Mouse (Mus musculus): ENCODE data around the gene Galnt17.

Gene Galnt17

DNA sequence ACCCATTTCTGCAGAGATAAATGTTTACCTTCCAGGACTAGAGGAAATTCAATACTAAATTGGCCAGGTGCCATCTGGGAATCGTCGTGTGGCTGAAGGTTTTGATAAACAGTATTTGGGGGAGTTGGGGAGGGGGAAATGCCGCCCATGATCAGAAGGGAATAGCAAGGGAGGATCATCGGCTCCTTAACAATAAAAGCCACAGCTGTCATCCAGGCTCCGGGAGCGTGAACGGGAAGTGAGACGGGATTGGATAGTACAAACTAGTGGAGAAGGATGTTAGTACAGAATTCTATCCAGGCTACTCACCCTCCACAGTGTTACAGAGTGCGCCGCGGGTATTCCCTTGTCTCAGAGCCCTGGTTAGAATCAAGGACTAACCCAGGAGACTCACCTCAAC lies 219.4 kb downstream of the Galnt17 start:
- CTCF ChIA-PET: interaction anchor here in 1 of 4 experiments (2.2 kb wide), 1 partner anchor 11 kb away, joined by 7 read pairs; no protein-coding TSS in a partner anchor
- POLR2A ChIA-PET: no interaction called here

DNA sequence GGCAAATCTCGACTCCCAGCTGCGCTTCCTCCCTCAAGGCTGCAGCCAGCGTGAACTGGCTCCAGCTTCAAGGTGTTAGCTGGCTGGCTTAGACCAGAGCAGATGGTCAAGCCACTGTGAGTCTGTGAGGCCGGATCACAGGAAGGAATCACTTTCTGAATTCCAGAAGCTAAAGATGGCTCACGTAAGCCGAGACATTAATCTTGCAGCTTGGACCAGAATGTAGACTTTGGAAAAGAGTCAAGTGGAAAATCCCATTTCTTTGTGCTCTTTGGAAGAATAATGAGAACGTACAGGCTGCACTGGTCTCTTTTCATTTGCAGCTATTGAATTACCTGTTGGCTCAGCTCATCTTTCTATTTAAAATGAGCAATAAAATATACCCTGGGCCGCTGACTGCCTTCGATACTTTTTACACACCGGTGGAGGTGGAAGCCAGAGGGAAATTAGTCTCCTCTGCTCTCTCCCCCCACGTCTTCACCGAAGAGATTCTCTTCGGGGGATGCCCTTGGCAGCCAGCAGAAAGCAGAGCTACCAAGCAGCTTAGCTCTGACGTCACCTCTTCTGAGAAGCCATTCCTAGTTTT lies 225.1 kb downstream of the Galnt17 start:
- POLR2A ChIA-PET: interaction anchor here in 2 of 4 experiments (0.8 to 0.9 kb wide), 2 partner anchors 12 to 97 kb away, joined by 3 to 4 read pairs; no protein-coding TSS in a partner anchor
- CTCF ChIA-PET: interaction anchor here in 2 of 4 experiments (0.9 to 1.0 kb wide), 2 partner anchors 132 to 345 kb away, joined by 3 read pairs; no protein-coding TSS in a partner anchor

DNA sequence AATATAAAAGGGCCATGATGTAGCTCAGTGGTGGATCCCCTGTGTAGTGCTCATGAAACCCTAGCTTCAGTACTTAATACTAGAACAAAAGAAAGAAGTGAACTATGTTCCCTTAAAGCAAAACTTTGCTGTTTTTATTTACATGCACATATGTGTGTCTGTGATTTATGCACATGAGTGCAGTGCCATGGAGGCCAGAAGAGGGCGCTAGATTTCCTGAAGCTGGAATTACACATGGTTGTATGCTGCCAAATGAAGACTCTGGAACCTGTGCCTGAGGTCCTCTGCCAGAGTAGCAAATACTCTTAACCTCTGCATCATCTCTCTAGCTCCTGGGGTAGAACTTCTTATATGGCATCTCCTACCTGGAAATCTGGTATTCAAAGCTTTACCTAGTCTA lies 230.6 kb downstream of the Galnt17 start:
- POLR2A ChIA-PET: interaction anchor here in 3 of 4 experiments (0.6 to 1.1 kb wide), 3 partner anchors 17 to 23 kb away, joined by 3 read pairs; no protein-coding TSS in a partner anchor
- CTCF ChIA-PET: interaction anchor here (0.5 to 2.8 kb wide), 20 partner anchors 8 to 352 kb away, joined by 3 to 11 read pairs (median 4); no protein-coding TSS in a partner anchor

DNA sequence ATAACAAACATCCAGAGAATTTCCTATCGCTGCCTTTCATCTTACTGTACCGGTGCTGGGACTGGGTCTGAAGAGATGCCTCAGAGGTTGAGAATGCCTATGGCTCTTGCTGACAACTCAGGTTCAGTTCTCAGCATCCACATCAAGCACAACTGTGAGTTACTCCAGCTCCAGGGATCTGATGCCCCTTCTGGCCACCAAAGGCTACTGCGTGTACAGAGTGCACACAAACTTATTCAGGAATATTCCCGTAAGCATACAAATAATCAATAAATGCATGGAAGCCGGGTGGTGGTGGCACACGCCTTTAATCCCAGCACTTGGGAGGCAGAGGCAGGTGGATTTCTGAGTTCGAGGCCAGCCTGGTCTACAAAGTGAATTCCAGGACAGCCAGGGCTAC lies 232.5 kb downstream of the Galnt17 start:
- CTCF ChIA-PET: interaction anchor here (0.6 to 2.8 kb wide), 11 partner anchors 11 to 802 kb away, joined by 3 to 11 read pairs (median 4); no protein-coding TSS in a partner anchor
- POLR2A ChIA-PET: no interaction called here

DNA sequence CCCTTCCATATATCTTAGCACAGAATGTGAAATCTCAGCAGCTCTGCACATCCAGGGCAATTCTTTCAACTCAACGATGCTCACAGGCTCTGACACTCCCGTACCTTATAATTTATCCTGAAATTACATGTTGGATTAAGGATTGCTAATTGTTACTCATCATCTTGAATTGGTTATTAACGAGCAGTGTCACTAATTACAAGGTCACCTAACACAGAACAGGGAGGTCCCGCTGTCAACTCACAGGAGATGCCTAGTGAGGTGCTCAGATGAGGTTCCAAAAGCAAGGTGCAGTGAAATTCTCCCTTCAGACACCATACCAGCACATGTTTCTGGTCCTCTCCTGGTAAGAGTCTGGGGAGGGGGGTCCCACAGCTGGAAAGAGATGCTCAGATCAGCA lies 234.0 kb downstream of the Galnt17 start:
- CTCF ChIA-PET: interaction anchor here in 1 of 4 experiments (0.6 kb wide), 1 partner anchor 103 kb away, joined by 3 read pairs; no protein-coding TSS in a partner anchor
- POLR2A ChIA-PET: no interaction called here

DNA sequence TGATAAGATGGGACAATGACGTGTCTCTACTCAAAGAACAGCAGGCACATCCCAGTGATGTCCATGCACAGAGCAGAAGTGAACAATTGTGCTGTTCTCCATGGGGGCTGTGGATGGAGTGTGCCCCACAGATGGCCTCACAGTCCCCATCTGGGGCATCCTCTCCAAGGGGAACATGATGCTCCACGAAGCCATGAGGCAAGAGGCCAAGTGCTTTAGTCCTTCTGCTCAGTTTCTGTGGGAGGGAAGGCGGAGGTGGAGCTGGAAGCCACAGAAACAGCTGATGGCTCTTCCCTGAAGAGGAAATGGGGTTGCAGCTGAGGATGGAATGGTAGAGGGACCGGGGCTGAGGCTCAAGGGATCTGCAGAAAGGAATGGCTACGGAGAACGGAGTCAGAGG lies 243.1 kb downstream of the Galnt17 start:
- ChIA-PET CTCF (interaction anchor here in 1 of 4 experiments (0.6 kb wide), 1 partner anchor 246 kb away, joined by 3 read pairs; no protein-coding TSS in a partner anchor), POLR2A (no interaction called here)

DNA sequence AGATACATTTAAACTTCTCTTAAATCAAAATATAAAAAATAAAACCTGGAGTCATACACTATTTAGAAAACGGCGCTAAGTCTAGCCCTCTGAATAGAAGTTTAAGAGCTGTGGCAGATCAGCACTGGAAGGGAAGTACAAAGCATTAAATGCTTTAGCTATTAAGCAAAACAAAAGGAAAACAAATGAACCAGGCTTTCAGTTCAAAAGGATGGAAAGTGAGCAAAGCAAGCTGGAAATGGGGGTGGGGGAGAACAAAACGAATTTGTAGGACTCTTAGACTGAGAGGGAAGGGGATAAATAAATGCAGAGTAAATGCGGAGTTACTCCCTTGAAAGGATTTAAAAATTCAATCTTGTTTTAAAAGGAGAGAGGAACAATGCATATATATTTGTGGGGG lies 259.8 kb downstream of the Galnt17 start:
- ChIA-PET POLR2A (no interaction called here), CTCF (interaction anchor here in 2 of 4 experiments (0.6 kb wide), 3 partner anchors 29 to 40 kb away, joined by 3 to 5 read pairs (median 4); no protein-coding TSS in a partner anchor)

DNA sequence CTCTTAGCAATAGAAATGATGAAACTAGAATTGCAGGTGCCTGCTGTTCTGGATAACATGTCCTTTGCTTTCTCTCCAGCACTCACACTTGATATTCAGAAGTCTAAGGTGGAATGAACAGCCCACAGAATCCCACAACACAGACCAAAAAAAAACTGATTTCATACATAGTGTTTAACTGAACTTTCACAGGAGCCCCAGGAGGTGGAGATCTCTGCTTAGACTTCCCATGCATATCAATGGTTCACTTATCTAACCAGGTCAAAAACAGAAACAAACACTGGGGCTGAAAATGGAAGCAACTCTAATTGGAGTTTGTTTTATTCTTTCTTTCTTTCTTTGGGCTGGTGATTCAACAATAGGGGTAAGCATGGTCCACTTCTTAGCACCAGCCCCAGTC lies 265.2 kb downstream of the Galnt17 start:
- ChIA-PET POLR2A (no interaction called here), CTCF (no interaction called here)

DNA sequence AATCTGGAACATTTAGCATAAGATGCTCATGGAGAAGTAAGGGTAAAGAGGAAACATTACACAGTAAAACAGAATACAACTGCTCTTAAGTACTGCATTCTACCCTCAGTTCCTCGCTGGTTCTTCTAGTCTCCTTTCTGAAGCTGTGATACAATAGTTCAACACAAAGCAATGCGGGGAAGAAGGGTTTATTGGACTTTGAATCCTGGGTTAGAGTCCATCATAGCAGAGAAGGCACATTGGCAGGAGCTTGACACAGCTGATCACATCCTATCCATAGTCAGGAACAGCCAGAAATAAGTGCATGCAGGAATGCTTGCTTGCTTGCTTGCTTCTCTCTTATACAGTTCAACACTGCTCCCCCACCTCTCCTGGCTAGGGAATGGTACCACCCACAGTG lies 267.9 kb downstream of the Galnt17 start:
- ChIA-PET CTCF (interaction anchor here in 1 of 4 experiments (1.0 kb wide), 1 partner anchor 239 kb away, joined by 3 read pairs; no protein-coding TSS in a partner anchor), POLR2A (no interaction called here)

DNA sequence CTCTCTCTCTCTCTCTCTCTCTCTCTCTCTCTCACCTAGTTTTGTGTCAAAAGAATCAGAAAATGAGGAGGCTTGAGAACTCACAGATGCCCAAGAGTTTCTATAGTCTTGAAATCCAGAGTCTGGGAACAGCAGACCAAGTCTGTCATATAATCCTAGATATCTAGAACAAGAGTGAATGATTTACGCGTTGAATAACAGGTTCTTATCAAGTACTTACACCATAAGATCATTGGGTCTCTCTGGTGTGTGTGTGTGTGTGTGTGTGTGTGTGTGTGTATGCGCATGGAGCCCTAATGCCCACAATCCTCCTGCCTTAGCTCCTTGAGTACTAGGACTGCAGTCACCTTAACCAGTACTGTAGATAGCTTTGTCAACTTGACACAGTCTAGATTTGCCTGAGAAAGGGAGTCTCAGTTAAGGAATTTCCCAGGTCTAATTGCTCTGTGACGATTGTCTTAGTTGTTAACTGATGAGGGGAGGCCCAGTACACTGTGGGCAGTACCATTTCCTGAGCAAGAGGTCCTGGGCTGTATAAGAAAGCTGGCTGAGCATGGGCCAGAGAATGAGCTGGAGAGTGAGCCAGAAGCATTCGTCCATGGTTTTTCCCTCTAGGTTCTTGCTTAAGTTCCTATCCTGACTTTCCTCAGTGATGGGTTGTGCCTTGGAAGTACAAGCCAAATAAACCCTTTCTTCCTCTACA lies 268.5 kb downstream of the Galnt17 start:
- ChIA-PET CTCF (interaction anchor here in 1 of 4 experiments (1.0 kb wide), 1 partner anchor 240 kb away, joined by 3 read pairs; no protein-coding TSS in a partner anchor), POLR2A (no interaction called here)

DNA sequence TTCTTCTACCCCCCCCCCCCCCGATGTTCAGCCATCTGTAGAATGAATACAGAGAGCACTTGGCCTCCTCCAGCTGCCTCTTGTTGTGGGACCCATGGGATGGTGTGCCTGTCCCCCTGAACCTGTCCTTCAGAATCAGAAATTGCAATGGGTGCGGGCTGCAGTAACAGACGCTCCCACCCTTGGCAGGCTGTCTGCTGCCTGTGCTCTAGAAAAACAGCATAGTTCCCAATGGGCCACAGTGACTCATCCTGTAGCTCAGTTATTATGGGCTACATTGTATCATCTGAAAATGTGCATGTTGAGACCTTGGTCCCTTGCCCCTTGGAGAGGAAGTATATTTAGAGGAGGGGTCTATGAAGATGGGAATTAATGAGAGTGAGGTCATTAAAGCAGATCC lies 283.8 kb downstream of the Galnt17 start:
- ChIA-PET POLR2A (no interaction called here), CTCF (interaction anchor here in 1 of 4 experiments (0.6 kb wide), 1 partner anchor 168 kb away, joined by 3 read pairs; no protein-coding TSS in a partner anchor)

DNA sequence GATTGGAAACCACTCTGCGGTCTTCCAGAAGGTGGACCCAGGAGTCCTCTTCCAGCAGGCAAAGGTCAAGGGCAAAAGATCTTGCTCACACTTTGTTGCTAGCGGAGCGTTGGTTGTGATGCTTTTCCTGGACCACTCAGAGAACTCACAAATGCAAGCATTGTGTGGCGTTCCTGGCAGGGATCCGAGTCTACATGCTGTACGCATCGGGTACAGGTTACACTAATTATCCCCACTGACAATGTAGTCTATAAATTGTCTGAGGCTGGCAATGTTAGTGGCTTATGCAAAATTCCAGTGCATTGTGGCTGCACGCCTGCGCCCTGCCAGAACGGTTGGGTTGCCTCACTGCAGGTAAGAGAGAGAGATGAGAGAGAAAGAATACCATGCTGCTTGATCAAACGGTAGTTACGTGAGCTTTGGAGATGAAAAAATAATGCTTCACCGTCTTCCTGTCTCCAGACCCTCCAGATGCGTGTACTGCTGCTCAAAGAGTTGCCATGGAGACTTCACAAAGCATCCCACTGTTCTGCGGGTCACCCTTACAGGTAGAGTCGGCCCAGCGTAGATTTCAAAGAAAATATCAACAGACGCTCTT lies 285.8 kb downstream of the Galnt17 start:
- CTCF ChIA-PET: no interaction called here
- POLR2A ChIA-PET: no interaction called here

DNA sequence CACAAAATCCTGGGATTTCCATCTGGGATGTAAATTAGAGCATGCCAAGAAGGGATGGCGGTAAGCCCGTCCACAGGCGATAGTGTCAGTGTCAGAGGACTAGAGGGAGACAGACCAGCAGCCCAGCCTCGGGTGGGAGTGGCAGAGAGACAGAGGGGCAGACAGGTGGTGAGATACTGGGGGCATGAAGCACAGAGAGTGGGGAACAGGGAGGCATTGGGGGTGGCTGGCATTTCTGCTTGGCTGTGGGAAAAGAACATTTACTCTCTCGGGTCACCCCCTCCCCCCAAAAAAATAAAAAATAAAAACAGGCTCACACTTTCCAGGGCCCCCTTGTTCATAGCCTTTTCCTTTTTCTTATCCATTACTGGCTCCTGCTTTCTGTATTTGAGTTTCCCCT lies 287.4 kb downstream of the Galnt17 start:
- ChIA-PET POLR2A (interaction anchor here in 1 of 4 experiments (0.6 to 0.7 kb wide), 2 partner anchors 15 to 61 kb away, joined by 3 to 4 read pairs; no protein-coding TSS in a partner anchor), CTCF (interaction anchor here in 1 of 4 experiments (0.6 kb wide), 1 partner anchor 25 kb away, joined by 4 read pairs; no protein-coding TSS in a partner anchor)

DNA sequence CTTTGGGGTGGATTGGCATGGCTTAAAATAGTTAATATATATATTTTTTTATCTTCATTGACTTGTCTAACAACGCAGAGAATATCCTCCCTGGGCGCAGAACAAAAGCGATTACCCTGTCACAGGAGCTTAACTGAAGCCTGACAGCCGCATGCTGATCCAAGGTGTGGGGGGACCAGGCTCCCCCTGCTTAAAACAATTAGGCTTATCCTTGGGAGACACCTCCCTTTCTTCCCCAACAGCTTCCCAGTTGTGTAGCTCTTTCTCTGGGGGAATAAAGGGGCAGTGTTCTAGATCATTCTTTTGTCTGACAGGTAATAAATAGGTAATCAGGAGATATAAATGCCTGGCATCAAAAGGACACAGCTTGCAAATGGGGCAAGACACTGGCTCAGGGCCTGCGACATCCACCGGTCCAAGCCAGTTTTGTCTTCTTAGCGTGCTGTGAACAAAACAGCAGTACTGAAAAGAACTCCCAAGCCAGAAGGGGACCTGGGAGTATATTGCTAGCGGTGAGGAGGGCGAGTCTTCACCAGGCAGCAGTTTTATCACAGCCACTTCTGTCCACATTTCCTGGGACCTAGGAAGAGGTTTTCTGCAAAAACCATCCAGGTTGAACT lies 288.8 kb downstream of the Galnt17 start:
- POLR2A ChIA-PET: interaction anchor here in 2 of 4 experiments (1.4 to 1.5 kb wide), 2 partner anchors 12 to 75 kb away, joined by 3 read pairs; no protein-coding TSS in a partner anchor
- CTCF ChIA-PET: interaction anchor here in 2 of 4 experiments (0.5 to 2.2 kb wide), 5 partner anchors 9 to 410 kb away, joined by 3 to 8 read pairs (median 5); no protein-coding TSS in a partner anchor

DNA sequence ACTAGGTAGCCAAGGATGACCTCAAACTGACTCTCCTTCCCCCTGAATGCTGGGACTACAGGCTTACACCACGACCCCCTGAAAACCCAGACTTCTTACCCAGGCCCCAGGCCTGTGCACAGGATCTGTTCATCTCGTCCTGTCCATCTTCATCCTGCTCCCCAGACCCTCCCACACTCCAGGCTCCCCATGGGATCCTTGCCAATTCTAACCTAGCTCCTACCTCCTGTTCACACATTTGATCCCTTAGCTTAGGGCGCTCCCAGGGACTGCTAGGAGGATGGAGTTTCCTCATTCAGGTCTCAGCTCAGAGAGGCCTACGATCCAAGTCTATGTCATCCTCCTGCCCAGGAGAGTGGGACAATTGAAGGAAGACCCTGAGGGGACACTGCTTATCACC lies 292.2 kb downstream of the Galnt17 start:
- ChIA-PET CTCF (no interaction called here), POLR2A (no interaction called here)

DNA sequence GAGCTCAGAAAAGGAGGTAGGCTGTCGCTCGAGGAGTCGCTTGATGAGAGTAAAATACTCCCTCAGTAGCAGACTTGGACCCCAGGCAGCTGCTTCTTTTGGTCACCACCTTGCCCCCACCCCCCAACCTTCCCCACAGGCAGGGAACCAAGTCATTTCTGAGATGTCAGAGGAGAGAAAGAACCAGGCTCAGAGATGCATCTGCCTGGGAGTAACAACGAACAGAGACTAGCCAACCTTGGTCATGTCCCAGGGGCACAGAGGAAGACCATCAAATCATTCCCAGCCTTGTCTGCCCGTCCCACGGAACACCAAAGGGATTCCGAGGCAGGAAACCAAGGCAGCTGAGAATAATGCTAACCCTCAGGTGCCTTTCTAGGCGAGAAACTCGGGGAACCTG lies 293.0 kb downstream of the Galnt17 start:
- ChIA-PET CTCF (interaction anchor here in 1 of 4 experiments (0.6 kb wide), 1 partner anchor 156 kb away, joined by 3 read pairs; no protein-coding TSS in a partner anchor), POLR2A (no interaction called here)

DNA sequence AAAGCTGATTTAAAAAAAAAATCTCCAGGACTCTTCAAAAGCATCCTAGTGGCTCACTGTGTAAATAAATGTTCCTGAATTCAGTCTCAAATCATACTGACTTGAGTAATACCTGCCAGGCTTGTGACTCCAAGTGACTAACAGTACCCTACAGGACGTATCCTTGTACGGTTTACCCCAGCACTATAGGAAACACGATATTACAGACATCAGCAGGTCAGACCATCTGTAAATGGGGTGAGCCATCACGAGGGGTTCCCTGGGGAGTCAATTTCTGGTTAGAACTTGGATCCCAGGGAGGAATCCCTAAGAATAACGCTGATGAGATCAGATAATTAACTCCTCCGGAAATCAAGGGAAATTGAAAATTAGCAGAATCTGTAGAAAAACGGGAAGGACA lies 294.5 kb downstream of the Galnt17 start:
- POLR2A ChIA-PET: no interaction called here
- CTCF ChIA-PET: interaction anchor here in 1 of 4 experiments (1.0 kb wide), 1 partner anchor 89 kb away, joined by 3 read pairs; no protein-coding TSS in a partner anchor

DNA sequence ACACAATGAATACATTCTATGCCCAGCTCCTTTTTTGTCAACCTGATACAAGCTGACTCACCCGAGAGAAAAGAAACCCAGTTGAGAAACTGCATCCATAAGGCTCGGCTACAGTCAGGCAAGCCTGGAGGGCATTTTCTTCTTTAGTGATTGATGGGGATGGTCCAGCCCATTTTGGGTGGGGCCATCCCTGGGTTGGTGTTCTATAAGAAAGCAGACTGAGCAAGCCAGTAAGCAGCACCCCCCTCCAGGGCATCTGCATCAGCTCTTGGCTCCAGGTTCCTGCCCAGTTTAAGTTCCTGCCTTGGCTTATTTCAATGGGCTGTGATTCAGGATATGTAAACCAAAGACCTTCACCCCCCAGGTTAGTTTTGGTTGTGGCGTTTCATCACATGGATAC lies 295.2 kb downstream of the Galnt17 start:
- ChIA-PET POLR2A (no interaction called here), CTCF (no interaction called here)

DNA sequence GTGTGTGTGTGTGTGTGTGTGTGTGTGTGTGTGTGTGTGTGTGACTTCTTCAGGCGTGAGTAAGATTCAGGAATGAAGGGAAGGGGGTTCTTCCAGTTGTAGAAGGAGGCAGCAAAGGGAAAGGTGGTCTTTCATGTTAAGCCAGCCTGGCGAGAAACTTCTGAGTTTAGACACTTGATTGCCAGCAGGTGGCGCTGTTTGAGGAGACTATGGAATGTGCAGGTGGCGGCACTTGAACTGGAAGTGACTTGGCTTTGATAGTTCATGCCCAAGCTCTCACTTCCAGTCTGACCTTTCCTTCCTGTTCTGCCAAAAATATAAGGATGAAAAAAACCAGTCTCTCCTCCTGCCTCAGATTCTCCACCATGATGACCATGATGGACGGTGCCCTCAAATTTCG lies 298.8 kb downstream of the Galnt17 start:
- ChIA-PET CTCF (interaction anchor here (0.6 to 3.2 kb wide), 32 partner anchors 9 to 420 kb away, joined by 3 to 36 read pairs (median 4); no protein-coding TSS in a partner anchor), POLR2A (no interaction called here)

Measured in embryonic stem cell, embryonic (primary cell).